Mouse (Mus musculus): ENCODE measurements around the gene Disc1. TPM values are rescaled to one million over a fixed set of nuclear protein-coding genes. Genes with fewer than 3 reads are reported as not detected.

Gene Disc1
- polyA plus RNA-seq, 1 experiment from 2014 or later, result 0.30 TPM

GRCm38 (mm10) chr8:125159387-125159786 lies 105.4 kb downstream of the Disc1 start:
- no peaks in the 10 kb centered on the region for H3K9me3 ChIP-seq (replicated peaks; ENCODE audit: control insufficient read depth, low read length)
- H3K27ac ChIP-seq (ENCODE audit: low read depth, low read length), result no peak overlapping the region
- no peak overlapping the region for H3K4me2 ChIP-seq (ENCODE audit: low read length)
- H3K4me3 ChIP-seq (ENCODE audit: low read depth, low read length), result no peak overlapping the region
- H3K36me3 ChIP-seq (ENCODE audit: control insufficient read depth, insufficient read depth, low read length), result no peaks in the 10 kb centered on the region
- DNase-seq (ENCODE audit: low spot score), result peak; percentile 42
- H3K9ac ChIP-seq (ENCODE audit: low read length), result no peak overlapping the region
- ATAC-seq, result peak; percentile 34
- WGBS, result 49% methylated on average over 12 of the region's 12 CpGs
- no peaks in the 10 kb centered on the region for H3K27me3 ChIP-seq (replicated peaks; ENCODE audit: control insufficient read depth, insufficient read depth, low read length)
- no peaks in the 10 kb centered on the region for H3K4me1 ChIP-seq (ENCODE audit: control insufficient read depth, insufficient read depth, low read length)

GRCm38 (mm10) chr8:125163491-125163890 lies 109.5 kb downstream of the Disc1 start:
- ATAC-seq (no peak), DNase-seq (ENCODE audit: low spot score) (no peak)
- Histone ChIP-seq H3K4me2 (ENCODE audit: low read length) (no peak overlapping the region), H3K36me3 (ENCODE audit: control insufficient read depth, insufficient read depth, low read length) (no peaks in the 10 kb centered on the region), H3K27me3 (replicated peaks; ENCODE audit: control insufficient read depth, insufficient read depth, low read length) (no peaks in the 10 kb centered on the region), H3K9ac (ENCODE audit: low read length) (no peak overlapping the region), H3K27ac (ENCODE audit: low read depth, low read length) (no peak overlapping the region), H3K4me3 (ENCODE audit: low read depth, low read length) (no peak overlapping the region), H3K4me1 (ENCODE audit: control insufficient read depth, insufficient read depth, low read length) (no peaks in the 10 kb centered on the region), H3K9me3 (replicated peaks; ENCODE audit: control insufficient read depth, low read length) (no peaks in the 10 kb centered on the region)
- WGBS, result 89% methylated on average over 10 of the region's 10 CpGs

GRCm38 (mm10) chr8:125163906-125164305 lies 109.9 kb downstream of the Disc1 start:
- 89% methylated on average over 6 of the region's 6 CpGs for WGBS
- ATAC-seq, result no peak
- no peaks in the 10 kb centered on the region for H3K4me1 ChIP-seq (ENCODE audit: control insufficient read depth, insufficient read depth, low read length)
- no peak overlapping the region for H3K4me2 ChIP-seq (ENCODE audit: low read length)
- H3K27ac ChIP-seq (ENCODE audit: low read depth, low read length), result no peak overlapping the region
- no peak overlapping the region for H3K4me3 ChIP-seq (ENCODE audit: low read depth, low read length)
- no peak overlapping the region for H3K9ac ChIP-seq (ENCODE audit: low read length)
- DNase-seq (ENCODE audit: low spot score), result no peak
- no peaks in the 10 kb centered on the region for H3K36me3 ChIP-seq (ENCODE audit: control insufficient read depth, insufficient read depth, low read length)
- no peaks in the 10 kb centered on the region for H3K9me3 ChIP-seq (replicated peaks; ENCODE audit: control insufficient read depth, low read length)
- H3K27me3 ChIP-seq (replicated peaks; ENCODE audit: control insufficient read depth, insufficient read depth, low read length), result no peaks in the 10 kb centered on the region

GRCm38 (mm10) chr8:125165505-125166446 lies 111.8 kb downstream of the Disc1 start:
- Histone ChIP-seq H3K27me3 (replicated peaks; ENCODE audit: control insufficient read depth, insufficient read depth, low read length) (no peaks in the 10 kb centered on the region), H3K36me3 (ENCODE audit: control insufficient read depth, insufficient read depth, low read length) (no peaks in the 10 kb centered on the region), H3K4me1 (ENCODE audit: control insufficient read depth, insufficient read depth, low read length) (peaks cover 3% of the 10 kb centered on the region; the same call in 1 of the 2 replicates), H3K9ac (ENCODE audit: low read length) (no peak overlapping the region), H3K4me3 (ENCODE audit: low read depth, low read length) (no peak overlapping the region), H3K27ac (ENCODE audit: low read depth, low read length) (no peak overlapping the region), H3K9me3 (replicated peaks; ENCODE audit: control insufficient read depth, low read length) (no peaks in the 10 kb centered on the region), H3K4me2 (ENCODE audit: low read length) (no peak overlapping the region)
- WGBS, result 73% methylated on average over 11 of the region's 11 CpGs
- DNase-seq (ENCODE audit: low spot score), result peak; percentile 62
- 0 out of 2 replicates have a peak, but pooled peaks have one; percentile 37 for ATAC-seq

- Histone ChIP-seq H3K9ac (ENCODE audit: low read length) (no peak overlapping the region), H3K4me3 (ENCODE audit: low read depth, low read length) (no peak overlapping the region), H3K27me3 (replicated peaks; ENCODE audit: control insufficient read depth, insufficient read depth, low read length) (no peaks in the 10 kb centered on the region), H3K9me3 (replicated peaks; ENCODE audit: control insufficient read depth, low read length) (no peaks in the 10 kb centered on the region), H3K27ac (ENCODE audit: low read depth, low read length) (no peak overlapping the region), H3K4me2 (ENCODE audit: low read length) (no peak overlapping the region), H3K4me1 (ENCODE audit: control insufficient read depth, insufficient read depth, low read length) (peaks cover 3% of the 10 kb centered on the region; the same call in 1 of the 2 replicates), H3K36me3 (ENCODE audit: control insufficient read depth, insufficient read depth, low read length) (no peaks in the 10 kb centered on the region)
- DNase-seq (ENCODE audit: low spot score) (no peak), ATAC-seq (no peak)
- 72% methylated on average over 6 of the region's 6 CpGs for WGBS
These were observed 112.5 kb downstream of the Disc1 start for GRCm38 (mm10) chr8:125166545-125166944.

- H3K4me1 ChIP-seq (ENCODE audit: control insufficient read depth, insufficient read depth, low read length), result peaks cover 3% of the 10 kb centered on the region; the same call in 1 of the 2 replicates
- no peak overlapping the region for H3K4me2 ChIP-seq (ENCODE audit: low read length)
- DNase-seq (ENCODE audit: low spot score) (peak; percentile 33), ATAC-seq (no peak)
- no peaks in the 10 kb centered on the region for H3K27me3 ChIP-seq (replicated peaks; ENCODE audit: control insufficient read depth, insufficient read depth, low read length)
- no peak overlapping the region for H3K4me3 ChIP-seq (ENCODE audit: low read depth, low read length)
- H3K9me3 ChIP-seq (replicated peaks; ENCODE audit: control insufficient read depth, low read length), result no peaks in the 10 kb centered on the region
- no peaks in the 10 kb centered on the region for H3K36me3 ChIP-seq (ENCODE audit: control insufficient read depth, insufficient read depth, low read length)
- 64% methylated on average over 9 of the region's 9 CpGs for WGBS
- H3K27ac ChIP-seq (ENCODE audit: low read depth, low read length), result no peak overlapping the region
- H3K9ac ChIP-seq (ENCODE audit: low read length), result no peak overlapping the region
These were observed 113.0 kb downstream of the Disc1 start for GRCm38 (mm10) chr8:125166988-125167387.

- Histone ChIP-seq H3K9ac (ENCODE audit: low read length) (no peak overlapping the region), H3K27me3 (replicated peaks; ENCODE audit: control insufficient read depth, insufficient read depth, low read length) (no peaks in the 10 kb centered on the region), H3K4me1 (ENCODE audit: control insufficient read depth, insufficient read depth, low read length) (peaks cover 3% of the 10 kb centered on the region; the same call in 1 of the 2 replicates), H3K9me3 (replicated peaks; ENCODE audit: control insufficient read depth, low read length) (no peaks in the 10 kb centered on the region), H3K27ac (ENCODE audit: low read depth, low read length) (peak overlapping the region; percentile 58; the same call in 1 of the 2 replicates), H3K36me3 (ENCODE audit: control insufficient read depth, insufficient read depth, low read length) (no peaks in the 10 kb centered on the region), H3K4me3 (ENCODE audit: low read depth, low read length) (no peak overlapping the region), H3K4me2 (ENCODE audit: low read length) (no peak overlapping the region)
- WGBS, result 24% methylated on average over 3 of the region's 3 CpGs
- DNase-seq (ENCODE audit: low spot score), result peak; percentile 60
- ATAC-seq, result peak; percentile 34; the same call in 1 of the 2 replicates
These were observed 115.6 kb downstream of the Disc1 start for GRCm38 (mm10) chr8:125169628-125170027.

GRCm38 (mm10) chr8:125171531-125171930 lies 117.5 kb downstream of the Disc1 start:
- 87% methylated on average over 2 of the region's 2 CpGs for WGBS
- H3K4me3 ChIP-seq (ENCODE audit: low read depth, low read length), result no peak overlapping the region
- peaks cover 3% of the 10 kb centered on the region; the same call in 1 of the 2 replicates for H3K4me1 ChIP-seq (ENCODE audit: control insufficient read depth, insufficient read depth, low read length)
- no peaks in the 10 kb centered on the region for H3K9me3 ChIP-seq (replicated peaks; ENCODE audit: control insufficient read depth, low read length)
- H3K4me2 ChIP-seq (ENCODE audit: low read length), result no peak overlapping the region
- no peaks in the 10 kb centered on the region for H3K36me3 ChIP-seq (ENCODE audit: control insufficient read depth, insufficient read depth, low read length)
- no peaks in the 10 kb centered on the region for H3K27me3 ChIP-seq (replicated peaks; ENCODE audit: control insufficient read depth, insufficient read depth, low read length)
- ATAC-seq (no peak), DNase-seq (ENCODE audit: low spot score) (no peak)
- no peak overlapping the region for H3K27ac ChIP-seq (ENCODE audit: low read depth, low read length)
- H3K9ac ChIP-seq (ENCODE audit: low read length), result no peak overlapping the region

GRCm38 (mm10) chr8:125174237-125174636 lies 120.2 kb downstream of the Disc1 start:
- no peaks in the 10 kb centered on the region for H3K9me3 ChIP-seq (replicated peaks; ENCODE audit: control insufficient read depth, low read length)
- no peaks in the 10 kb centered on the region for H3K27me3 ChIP-seq (replicated peaks; ENCODE audit: control insufficient read depth, insufficient read depth, low read length)
- peaks cover 3% of the 10 kb centered on the region; the same call in 1 of the 2 replicates for H3K4me1 ChIP-seq (ENCODE audit: control insufficient read depth, insufficient read depth, low read length)
- no peak overlapping the region for H3K4me3 ChIP-seq (ENCODE audit: low read depth, low read length)
- DNase-seq (ENCODE audit: low spot score) (no peak), ATAC-seq (no peak)
- H3K27ac ChIP-seq (ENCODE audit: low read depth, low read length), result no peak overlapping the region
- H3K36me3 ChIP-seq (ENCODE audit: control insufficient read depth, insufficient read depth, low read length), result no peaks in the 10 kb centered on the region
- H3K4me2 ChIP-seq (ENCODE audit: low read length), result no peak overlapping the region
- no peak overlapping the region for H3K9ac ChIP-seq (ENCODE audit: low read length)
- 87% methylated on average over 7 of the region's 7 CpGs for WGBS
